ENCODE assay signal across 13 mouse cellular contexts in the genomic region with DNA sequence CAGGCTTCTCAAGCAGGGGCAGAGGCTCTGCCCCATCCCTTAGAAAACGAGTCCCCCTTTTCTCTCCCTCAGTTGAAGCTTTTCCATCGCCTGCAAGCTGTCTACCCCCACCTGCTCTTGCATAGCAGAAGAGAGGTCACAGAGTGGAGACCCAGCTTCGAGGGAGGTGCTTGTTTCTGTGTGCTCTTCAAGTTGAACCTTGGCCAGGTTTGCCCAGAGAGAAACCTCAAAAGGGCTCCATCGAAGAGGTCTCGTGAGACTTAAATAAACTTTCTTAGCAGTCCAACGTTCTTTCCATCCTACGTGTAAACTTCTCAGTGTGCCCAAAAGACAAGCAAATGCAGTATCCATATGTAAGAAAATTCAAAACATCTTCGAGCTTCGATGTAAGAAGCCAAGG. TPM values are rescaled to one million over a fixed set of nuclear protein-coding genes. Genes with fewer than 3 reads are reported as not detected.
DNase-seq lines count a peak whose midpoint lies in the region; ATAC-seq and TF ChIP-seq lines count a peak whose summit lies in the region.
"Had no signal": no experiment of that assay in that cellular context is flagged by ENCODE, and none has a peak within 500 bp of the region (broad histone marks: within the 10 kb centered on the region; RNA-seq: fewer than 3 reads in every experiment).

No protein-coding gene starts in this region.

- TF ChIP-seq POLR2A in thymus, adult 2 months (IDR thresholded peaks at IDR 0.05; ENCODE audit: control insufficient read depth, extremely low read depth, insufficient read depth, low read length, poor library complexity) = no peak

- no peaks in the 10 kb centered on the region for H3K9me3 ChIP-seq in hindbrain, embryonic 11.5 days (ENCODE audit: control insufficient read depth, low read length)
- H3K9me3 ChIP-seq in hindbrain, postnatal 0 days (ENCODE audit: low read length) = no peaks in the 10 kb centered on the region
- no peaks in the 10 kb centered on the region for H3K9me3 ChIP-seq in limb, embryonic 12.5 days

- peaks cover 21% of the 10 kb centered on the region for H3K4me1 ChIP-seq in hindbrain, embryonic 11.5 days (replicated peaks; ENCODE audit: control insufficient read depth, insufficient read depth, low read length)
- peaks cover 17% of the 10 kb centered on the region for H3K4me1 ChIP-seq in hindbrain, postnatal 0 days (ENCODE audit: insufficient read depth, low read length)
- H3K4me1 ChIP-seq in thymus, adult 2 months (replicated peaks; ENCODE audit: control insufficient read depth, insufficient read depth, low read length) = peaks cover 16% of the 10 kb centered on the region
- H3K4me1 ChIP-seq in limb, embryonic 12.5 days (replicated peaks) = peaks cover 14% of the 10 kb centered on the region

- ATAC-seq in hindbrain, embryonic 11.5 days (ENCODE audit: low FRiP score) = no peak
- ATAC-seq in hindbrain, postnatal 0 days = no peak
- ATAC-seq in limb, embryonic 12.5 days (ENCODE audit: insufficient number of reproducible peaks, insufficient read depth, low FRiP score, low TSS enrichment, low read depth) = no peak

- no peaks in the 10 kb centered on the region for H3K27me3 ChIP-seq in hindbrain, embryonic 11.5 days (ENCODE audit: control insufficient read depth, insufficient read depth, low read length)
- H3K27me3 ChIP-seq in hindbrain, postnatal 0 days (ENCODE audit: insufficient read depth, low read length) = no peaks in the 10 kb centered on the region
- H3K27me3 ChIP-seq in thymus, adult 2 months (ENCODE audit: control insufficient read depth, insufficient read depth, low read length) = no peaks in the 10 kb centered on the region
- no peaks in the 10 kb centered on the region for H3K27me3 ChIP-seq in limb, embryonic 12.5 days

- no peak overlapping the region for H3K4me3 ChIP-seq in hindbrain, embryonic 11.5 days (ENCODE audit: low read depth, low read length)
- H3K4me3 ChIP-seq in hindbrain, postnatal 0 days (ENCODE audit: low read length) = no peak overlapping the region
- no peak overlapping the region for H3K4me3 ChIP-seq in thymus, adult 2 months (ENCODE audit: control insufficient read depth, insufficient read depth, low read length)
- no peak overlapping the region for H3K4me3 ChIP-seq in limb, embryonic 12.5 days (replicated peaks)
- H3K4me3 ChIP-seq: myocyte had no signal

- peak; percentile 10 for DNase-seq in hindbrain, embryonic 11.5 days (ENCODE audit: low spot score)
- DNase-seq in hindbrain, postnatal 0 days (ENCODE audit: low spot score) = no peak
- no peak for DNase-seq in thymus, adult 2 months
- DNase-seq in thymus, postnatal 10 days (ENCODE audit: low spot score in 2 of 2) = no peak
- peak; percentile 70 for DNase-seq in yolk sac, embryonic 10.5 days (ENCODE audit: low spot score)
- no peak for DNase-seq in cerebellum, postnatal 14 days
- DNase-seq: cerebellum, postnatal 36 days; gastrocnemius, postnatal 10 days; kidney, adult 11 months had no signal

- H3K27ac ChIP-seq in hindbrain, embryonic 11.5 days (ENCODE audit: low read depth, low read length) = peak overlapping the region; percentile 71; the same call in 1 of the 2 replicates
- H3K27ac ChIP-seq in hindbrain, postnatal 0 days = no peak overlapping the region
- peak overlapping the region; percentile 63; the same call in 1 of the 2 replicates for H3K27ac ChIP-seq in thymus, adult 2 months (ENCODE audit: control insufficient read depth, insufficient read depth, low read length)
- peak overlapping the region; percentile 35; the same call in 1 of the 2 replicates for H3K27ac ChIP-seq in limb, embryonic 12.5 days
- H3K27ac ChIP-seq: liver, embryonic 14.5 days had no signal

- WGBS in hindbrain, embryonic 11.5 days = 62% methylated on average over 9 of the region's 9 CpGs
- WGBS in hindbrain, postnatal 0 days = 57% methylated on average over 9 of the region's 9 CpGs
- WGBS in thymus, adult 2 months = 31% methylated on average over 9 of the region's 9 CpGs
- 65% methylated on average over 9 of the region's 9 CpGs for WGBS in limb, embryonic 12.5 days

- no peak overlapping the region for H3K9ac ChIP-seq in hindbrain, embryonic 11.5 days (ENCODE audit: low read depth, low read length)
- H3K9ac ChIP-seq in hindbrain, postnatal 0 days (replicated peaks; ENCODE audit: low read length) = no peak overlapping the region
- no peak overlapping the region for H3K9ac ChIP-seq in limb, embryonic 12.5 days (replicated peaks)
- H3K9ac ChIP-seq: liver, embryonic 14.5 days had no signal

- H3K36me3 ChIP-seq in hindbrain, embryonic 11.5 days (ENCODE audit: control insufficient read depth, insufficient read depth, low read length) = no peaks in the 10 kb centered on the region
- H3K36me3 ChIP-seq in hindbrain, postnatal 0 days (ENCODE audit: insufficient read depth, low read length) = no peaks in the 10 kb centered on the region
- no peaks in the 10 kb centered on the region; the same call in 1 of the 2 replicates for H3K36me3 ChIP-seq in thymus, adult 2 months (ENCODE audit: control insufficient read depth, insufficient read depth, low read length)
- no peaks in the 10 kb centered on the region for H3K36me3 ChIP-seq in limb, embryonic 12.5 days

- TF ChIP-seq CTCF in hindbrain, postnatal 0 days (IDR thresholded peaks at IDR 0.05; ENCODE audit: low read depth) = no peak
- no peak for TF ChIP-seq CTCF in thymus, adult 2 months (IDR thresholded peaks at IDR 0.05; ENCODE audit: borderline replicate concordance, control insufficient read depth, extremely low read depth, insufficient read depth, low read length, poor library complexity)

- H3K4me2 ChIP-seq in hindbrain, embryonic 11.5 days (replicated peaks; ENCODE audit: low read depth, low read length) = no peak overlapping the region
- no peak overlapping the region for H3K4me2 ChIP-seq in hindbrain, postnatal 0 days (ENCODE audit: low read depth, low read length)
- H3K4me2 ChIP-seq in limb, embryonic 12.5 days = no peak overlapping the region

RNA-seq across cellular contexts. Expression of a gene that starts 16.9 kb away (rescaled TPM):
- polyA plus RNA-seq in hindbrain, embryonic 11.5 days (2014; fragmentation: Nextera tagmentation; extraction: Ambion mirVana) = 31.4 and 31.9 TPM in 2 replicates
- total RNA-seq in hindbrain, postnatal 0 days (2014; rRNA removed) = 33.0 and 43.5 TPM in 2 replicates
- 17.0 and 17.6 TPM in 2 replicates for polyA plus RNA-seq in hindbrain, postnatal 0 days (2015; fragmentation: Nextera tagmentation; extraction: Ambion mirVana)
- polyA plus RNA-seq in thymus, adult 2 months (2012; rRNA removed) = 124 and 136 TPM in 2 replicates
- 4.8 and 5.2 TPM in 2 replicates for polyA plus RNA-seq in limb, embryonic 12.5 days (2016; fragmentation: Nextera tagmentation; extraction: Ambion mirVana)
- polyA plus RNA-seq: myocyte had no signal

RNA-seq across cellular contexts. Expression of a gene that starts 37.8 kb away (rescaled TPM):
- polyA plus RNA-seq in hindbrain, embryonic 11.5 days (2014; fragmentation: Nextera tagmentation; extraction: Ambion mirVana) = 1.1 and 1.9 TPM in 2 replicates
- 0.26 TPM in 1 of 2 replicates, not detected in the other for total RNA-seq in hindbrain, postnatal 0 days (2014; rRNA removed)
- polyA plus RNA-seq in hindbrain, postnatal 0 days (2015; fragmentation: Nextera tagmentation; extraction: Ambion mirVana) = 0.10 and 0.13 TPM in 2 replicates
- polyA plus RNA-seq in thymus, adult 2 months (2012; rRNA removed) = not detected in 2 replicates
- not detected in 2 replicates for polyA plus RNA-seq in limb, embryonic 12.5 days (2016; fragmentation: Nextera tagmentation; extraction: Ambion mirVana)
- total RNA-seq: gastrocnemius, postnatal 10 days; left cerebral cortex, adult 18-20 months had no signal
- polyA plus RNA-seq: liver, embryonic 14.5 days; myocyte had no signal

RNA-seq across cellular contexts. Expression of a gene that starts 43.0 kb away (rescaled TPM):
- polyA plus RNA-seq in hindbrain, embryonic 11.5 days (2014; fragmentation: Nextera tagmentation; extraction: Ambion mirVana) = 40.3 and 42.6 TPM in 2 replicates
- 31.1 and 32.6 TPM in 2 replicates for total RNA-seq in hindbrain, postnatal 0 days (2014; rRNA removed)
- polyA plus RNA-seq in hindbrain, postnatal 0 days (2015; fragmentation: Nextera tagmentation; extraction: Ambion mirVana) = 55.6 and 61.6 TPM in 2 replicates
- polyA plus RNA-seq in thymus, adult 2 months (2012; rRNA removed) = 53.0 and 58.6 TPM in 2 replicates
- 23.0 and 23.2 TPM in 2 replicates for polyA plus RNA-seq in limb, embryonic 12.5 days (2016; fragmentation: Nextera tagmentation; extraction: Ambion mirVana)

Comparison
In these comparisons a context has a peak if more than half of its experiments do, and no peak if none do; other contexts are left out.
1. DNase-seq: peak in hindbrain, embryonic 11.5 days (single experiment) and yolk sac, embryonic 10.5 days (single experiment); none in hindbrain, postnatal 0 days (single experiment), thymus, adult 2 months (single experiment), thymus, postnatal 10 days (0 of 2) and cerebellum, postnatal 14 days (0 of 2).